In genomic region chr14:75753206-75753605, GRCm38 (mm10) we compare ENCODE assay signal across 7 mouse cellular contexts. TPM values are rescaled to one million over a fixed set of nuclear protein-coding genes. Genes with fewer than 3 reads are reported as not detected.
DNase-seq lines count a peak whose midpoint lies in the region; ATAC-seq and TF ChIP-seq lines count a peak whose summit lies in the region.

No protein-coding gene starts in this region.

- no peak for ATAC-seq in lung, postnatal 0 days
- no peak for ATAC-seq in limb, embryonic 13.5 days (ENCODE audit: low FRiP score, low read depth)
- peak; percentile 66 for ATAC-seq in stomach, postnatal 0 days (ENCODE audit: low FRiP score, low TSS enrichment)

- peak overlapping the region; percentile 92; the same call in 1 of the 2 replicates for H3K4me3 ChIP-seq in lung, postnatal 0 days (ENCODE audit: low read depth, low read length)
- H3K4me3 ChIP-seq in forebrain, embryonic 10.5 days, result peak overlapping the region; percentile 100
- peak overlapping the region; percentile 98 for H3K4me3 ChIP-seq in limb, embryonic 13.5 days
- peak overlapping the region; percentile 96 for H3K4me3 ChIP-seq in stomach, postnatal 0 days (ENCODE audit: low read depth, low read length)
- H3K4me3 ChIP-seq in lung, adult 2 months (replicated peaks; ENCODE audit: extremely low read depth, low read depth, low read length), result no peak overlapping the region

- TF ChIP-seq POLR2A in lung, adult 2 months (IDR thresholded peaks at IDR 0.05; ENCODE audit: borderline replicate concordance, extremely low read depth, low read depth, low read length), result no peak

- no peaks in the 10 kb centered on the region for H3K9me3 ChIP-seq in lung, postnatal 0 days (ENCODE audit: low read length)
- H3K9me3 ChIP-seq in forebrain, embryonic 10.5 days, result no peaks in the 10 kb centered on the region
- H3K9me3 ChIP-seq in limb, embryonic 13.5 days, result no peaks in the 10 kb centered on the region
- H3K9me3 ChIP-seq in stomach, postnatal 0 days (ENCODE audit: control insufficient read depth, low read length), result no peaks in the 10 kb centered on the region

- no peak overlapping the region for H3K9ac ChIP-seq in lung, postnatal 0 days (replicated peaks; ENCODE audit: low read depth)
- H3K9ac ChIP-seq in limb, embryonic 13.5 days, result peak overlapping the region; percentile 95
- peak overlapping the region; percentile 97 for H3K9ac ChIP-seq in stomach, postnatal 0 days (ENCODE audit: low read length)

- TF ChIP-seq EP300 in lung, postnatal 0 days (IDR thresholded peaks at IDR 0.05), result no peak
- TF ChIP-seq EP300 in stomach, postnatal 0 days (optimal IDR thresholded peaks at IDR 0.05), result no peak

- no peaks in the 10 kb centered on the region for H3K27me3 ChIP-seq in lung, postnatal 0 days (replicated peaks; ENCODE audit: insufficient read depth, low read length)
- peaks cover 10% of the 10 kb centered on the region; the same call in 1 of the 2 replicates for H3K27me3 ChIP-seq in forebrain, embryonic 10.5 days (ENCODE audit: poor library complexity, severe bottlenecking)
- peaks cover 7% of the 10 kb centered on the region; the same call in 1 of the 2 replicates for H3K27me3 ChIP-seq in limb, embryonic 13.5 days
- H3K27me3 ChIP-seq in stomach, postnatal 0 days (ENCODE audit: control insufficient read depth, insufficient read depth, low read length), result no peaks in the 10 kb centered on the region

- 28% methylated on average over 8 of the region's 8 CpGs for WGBS in lung, postnatal 0 days
- 76% methylated on average over 8 of the region's 8 CpGs for WGBS in forebrain, embryonic 10.5 days
- WGBS in limb, embryonic 13.5 days, result 37% methylated on average over 8 of the region's 8 CpGs
- 34% methylated on average over 8 of the region's 8 CpGs for WGBS in stomach, postnatal 0 days
- WGBS in lung, adult 2 months, result 22% methylated on average over 8 of the region's 8 CpGs

- no peak overlapping the region for H3K27ac ChIP-seq in lung, postnatal 0 days (ENCODE audit: low read length)
- H3K27ac ChIP-seq in forebrain, embryonic 10.5 days, result no peak overlapping the region
- H3K27ac ChIP-seq in limb, embryonic 13.5 days, result no peak overlapping the region
- peak overlapping the region; percentile 98 for H3K27ac ChIP-seq in stomach, postnatal 0 days (replicated peaks)

- peak; percentile 24 for DNase-seq in lung, postnatal 0 days (ENCODE audit: low spot score)
- no peak for DNase-seq in lung, postnatal 25 days (ENCODE audit: low spot score)
- no peak for DNase-seq in forebrain, embryonic 10.5 days (ENCODE audit: extremely low spot score, low spot score)
- peak; percentile 58 for DNase-seq in stomach, postnatal 0 days (ENCODE audit: low spot score)
- no peak for DNase-seq in ovary, postnatal 36 days (ENCODE audit: low spot score)
- DNase-seq in lung, adult 2 months, result no peak

- no peak for TF ChIP-seq CTCF in lung, postnatal 0 days (IDR thresholded peaks at IDR 0.05)
- TF ChIP-seq CTCF in stomach, postnatal 0 days (IDR thresholded peaks at IDR 0.05; ENCODE audit: low read depth), result no peak
- TF ChIP-seq CTCF in lung, adult 2 months (IDR thresholded peaks at IDR 0.05; ENCODE audit: insufficient read depth, low read length), result no peak

- peak overlapping the region; percentile 66 for H3K4me2 ChIP-seq in lung, postnatal 0 days (replicated peaks; ENCODE audit: low read depth, low read length)
- H3K4me2 ChIP-seq in limb, embryonic 13.5 days (replicated peaks), result peak overlapping the region; percentile 86
- H3K4me2 ChIP-seq in stomach, postnatal 0 days (replicated peaks; ENCODE audit: low read depth), result peak overlapping the region; percentile 79

- no peaks in the 10 kb centered on the region for H3K36me3 ChIP-seq in lung, postnatal 0 days (ENCODE audit: insufficient read depth, low read length)
- peaks cover 3% of the 10 kb centered on the region for H3K36me3 ChIP-seq in forebrain, embryonic 10.5 days (replicated peaks)
- H3K36me3 ChIP-seq in limb, embryonic 13.5 days, result peaks cover 7% of the 10 kb centered on the region
- H3K36me3 ChIP-seq in stomach, postnatal 0 days (ENCODE audit: control insufficient read depth, insufficient read depth, low read length), result no peaks in the 10 kb centered on the region

- peaks cover 11% of the 10 kb centered on the region for H3K4me1 ChIP-seq in lung, postnatal 0 days (ENCODE audit: insufficient read depth, low read depth, low read length)
- H3K4me1 ChIP-seq in forebrain, embryonic 10.5 days, result peaks cover 22% of the 10 kb centered on the region
- H3K4me1 ChIP-seq in limb, embryonic 13.5 days, result peaks cover 18% of the 10 kb centered on the region
- H3K4me1 ChIP-seq in stomach, postnatal 0 days (replicated peaks; ENCODE audit: control insufficient read depth, insufficient read depth), result peaks cover 5% of the 10 kb centered on the region; the same call in 1 of the 2 replicates
- H3K4me1 ChIP-seq in lung, adult 2 months (ENCODE audit: control insufficient read depth, insufficient read depth, low read length), result peaks cover 5% of the 10 kb centered on the region

RNA-seq across cellular contexts. Expression of gene Cog3, which starts 1.1 kb away (rescaled TPM):
- polyA plus RNA-seq in lung, postnatal 0 days (2015; fragmentation: Nextera tagmentation; extraction: Ambion mirVana), result 12.8 and 13.4 TPM in 2 replicates
- 17.7 and 18.6 TPM in 2 replicates for polyA plus RNA-seq in forebrain, embryonic 10.5 days (2016; fragmentation: Nextera tagmentation; extraction: Ambion mirVana)
- polyA plus RNA-seq in limb, embryonic 13.5 days (2015; fragmentation: Nextera tagmentation; extraction: Ambion mirVana), result 24.2 and 24.4 TPM in 2 replicates
- 11.3 and 11.4 TPM in 2 replicates for polyA plus RNA-seq in stomach, postnatal 0 days (2015; fragmentation: Nextera tagmentation; extraction: Ambion mirVana)
- 8.5 and 11.0 TPM in 2 replicates for polyA plus RNA-seq in lung, adult 2 months (2012; rRNA removed)

RNA-seq across cellular contexts. Expression of gene Slc25a30, which starts 33.6 kb away (rescaled TPM):
- polyA plus RNA-seq in lung, postnatal 0 days (2015; fragmentation: Nextera tagmentation; extraction: Ambion mirVana), result 3.6 and 3.8 TPM in 2 replicates
- 6.9 and 7.9 TPM in 2 replicates for polyA plus RNA-seq in forebrain, embryonic 10.5 days (2016; fragmentation: Nextera tagmentation; extraction: Ambion mirVana)
- 4.9 and 5.3 TPM in 2 replicates for polyA plus RNA-seq in limb, embryonic 13.5 days (2015; fragmentation: Nextera tagmentation; extraction: Ambion mirVana)
- 1.3 and 1.5 TPM in 2 replicates for polyA plus RNA-seq in stomach, postnatal 0 days (2015; fragmentation: Nextera tagmentation; extraction: Ambion mirVana)
- 5.0 and 7.7 TPM in 2 replicates for polyA plus RNA-seq in lung, adult 2 months (2012; rRNA removed)

Comparison
In these comparisons a context has a peak if more than half of its experiments do, and no peak if none do; other contexts are left out.
1. DNase-seq: peak in lung, postnatal 0 days (single experiment) and stomach, postnatal 0 days (single experiment); none in lung, postnatal 25 days (single experiment), forebrain, embryonic 10.5 days (single experiment), ovary, postnatal 36 days (single experiment) and lung, adult 2 months (single experiment).
2. Peak in every context shown above with its lines, with median percentiles within 50 percentile points of each other: H3K4me2 ChIP-seq.